Mouse (Mus musculus) NIH3T3 (cell line): ENCODE data around the gene Tspan17.

Experiments used
- DNase-seq: peaks from one replicate; pipeline ENCODE4 v3.0.0-alpha.2; 2012; ENCODE audit warnings: low read depth

The Tspan17 gene

DNA sequence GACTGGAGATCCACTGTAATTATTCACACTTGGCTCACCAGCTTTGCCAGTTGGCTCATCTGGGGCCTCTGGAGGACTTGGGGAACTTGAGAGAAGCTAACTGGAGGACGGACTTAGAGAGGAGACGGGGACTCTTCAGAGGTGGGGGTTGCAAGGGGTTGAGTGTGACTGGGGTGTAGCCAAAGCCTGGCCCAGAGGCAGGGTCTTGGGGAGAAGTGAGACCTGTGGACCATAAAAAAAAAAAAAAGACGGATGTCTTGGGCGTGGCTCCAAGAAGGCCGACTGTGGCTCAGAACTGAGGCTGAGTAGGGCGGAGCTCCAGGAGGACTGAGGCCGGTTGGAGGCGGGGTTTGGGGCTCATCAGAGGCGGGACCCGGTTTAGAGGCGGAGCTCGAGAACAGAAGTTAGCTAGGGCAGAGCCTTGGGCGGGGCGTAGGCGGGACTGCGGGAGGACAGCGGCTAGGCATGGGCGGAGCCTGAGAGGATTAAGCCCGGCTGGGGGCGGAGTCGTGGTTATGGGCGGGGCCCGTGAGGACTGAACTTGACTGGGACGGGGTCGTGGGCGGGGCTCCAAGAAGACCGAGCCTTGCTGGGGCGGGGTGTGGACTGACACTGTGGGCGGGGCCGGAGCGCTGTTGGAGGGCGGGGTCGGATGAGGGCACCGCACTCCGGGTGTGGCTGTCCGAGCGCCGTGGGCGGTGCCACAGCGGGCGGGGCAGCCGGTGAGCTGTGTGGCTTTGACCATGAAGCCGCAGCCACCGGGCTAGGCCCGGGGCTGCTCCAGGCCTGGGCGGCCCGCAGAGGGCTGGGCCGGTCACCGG is at the start of gene Tspan17:
Gene Tspan17 (plus strand): TSS at position 638 of the 821 bp plus-strand sequence.
- DNase-seq, result peak; percentile 99

- DNase-seq, result no peak
These were observed 43.1 kb upstream of the Tspan17 start for GRCm38 (mm10) chr13:54746110-54746509.

DNA sequence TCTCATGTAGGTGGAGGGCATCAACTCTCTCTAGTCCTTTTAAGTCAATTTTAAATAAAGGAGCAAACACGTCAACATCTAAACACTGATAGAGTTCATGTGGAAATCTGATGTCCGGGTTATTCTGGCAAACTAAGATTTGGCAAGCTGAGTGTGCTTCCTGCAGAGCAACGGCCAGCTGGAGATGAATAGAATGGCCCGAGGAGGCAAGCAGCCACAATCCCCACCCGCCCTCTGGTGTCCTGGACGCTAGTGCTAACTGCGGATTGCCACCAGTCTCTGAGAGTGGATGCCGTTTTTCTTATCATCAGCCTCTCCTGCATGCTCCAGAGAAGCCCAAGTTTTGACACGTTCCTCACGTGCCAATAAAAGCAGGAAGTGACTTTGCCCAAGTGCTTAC is 42.3 kb upstream of the Tspan17 start:
- DNase-seq, result no peak

DNA sequence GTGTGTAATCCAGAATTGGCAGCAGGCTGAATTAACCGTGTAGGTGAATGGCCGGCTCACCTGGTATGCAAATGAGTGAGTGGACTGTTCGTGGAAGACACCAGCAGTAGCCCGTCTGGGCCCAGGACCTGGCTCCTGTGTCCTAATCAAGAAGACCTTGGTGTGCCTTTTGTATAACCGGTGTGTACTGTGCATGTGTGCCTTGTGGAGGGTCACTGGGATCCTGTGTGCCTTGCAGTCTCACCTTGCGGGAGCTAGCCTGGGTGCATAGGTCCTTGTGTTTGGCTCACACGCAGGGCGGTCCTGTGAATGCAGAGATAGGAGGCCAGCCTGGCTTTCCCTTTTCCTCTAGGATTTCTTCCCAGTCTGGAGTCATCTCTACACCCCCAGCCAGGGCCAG is 41.0 kb upstream of the Tspan17 start:
- no peak for DNase-seq

DNA sequence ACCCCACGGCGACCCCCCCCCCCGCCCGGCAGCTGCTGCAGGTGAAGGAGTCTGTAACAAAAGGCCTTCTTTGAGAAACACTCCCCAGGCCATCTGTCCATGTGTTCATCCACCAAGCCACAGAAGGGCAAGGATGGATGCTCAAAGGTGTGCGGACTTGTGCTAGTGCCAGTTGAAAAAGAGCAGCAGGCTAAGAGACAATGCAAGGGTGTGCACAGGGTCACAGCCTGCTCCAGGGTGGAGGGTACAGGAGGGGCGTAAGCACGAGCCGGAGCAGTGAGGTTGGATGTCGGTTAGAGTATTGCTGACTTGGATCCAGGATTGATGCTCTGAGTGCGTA is 40.5 kb upstream of the Tspan17 start:
- DNase-seq, result no peak

GRCm38 (mm10) chr13:54749061-54749863 is 39.9 kb upstream of the Tspan17 start:
- DNase-seq, result no peak

DNA sequence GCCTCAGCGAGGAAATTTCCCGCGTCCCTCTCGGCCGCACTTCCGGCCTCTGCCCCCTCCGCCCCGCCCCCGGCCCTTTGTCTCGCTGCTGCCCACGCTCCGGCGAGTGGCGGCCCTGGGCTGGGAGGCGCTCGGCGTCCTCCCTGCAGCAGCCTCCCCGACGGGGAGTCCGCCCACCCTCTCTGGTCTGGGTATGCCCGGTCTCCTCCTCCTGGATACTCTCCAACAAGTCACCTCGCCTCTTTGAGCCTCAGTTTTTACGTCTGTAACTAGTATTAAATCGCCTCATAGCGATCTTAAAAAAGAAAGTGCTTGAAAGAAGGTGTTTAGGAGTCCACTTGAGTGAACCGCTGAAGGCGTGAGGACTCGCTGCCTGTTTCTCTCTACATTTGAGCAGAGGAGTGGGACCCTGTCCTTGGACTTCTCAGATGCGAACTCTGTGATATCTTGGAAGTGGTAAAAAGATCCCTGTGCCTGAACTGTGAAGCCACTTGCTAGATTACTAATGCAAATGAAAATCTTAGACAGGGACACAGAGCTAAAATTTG is 39.2 kb upstream of the Tspan17 start, which contains the start of gene Gprin1:
Gene Gprin1 (minus strand): TSS at position 11 of the 548 bp plus-strand sequence.
- DNase-seq, result no peak

GRCm38 (mm10) chr13:54750699-54751098 is 38.5 kb upstream of the Tspan17 start:
- DNase-seq, result peak; percentile 74

- DNase-seq, result no peak
These were observed 36.5 kb upstream of the Tspan17 start for GRCm38 (mm10) chr13:54752656-54753055.

- DNase-seq, result no peak
These were observed 35.4 kb upstream of the Tspan17 start for GRCm38 (mm10) chr13:54753733-54754132.

- DNase-seq, result peak; percentile 58
These were observed 34.8 kb upstream of the Tspan17 start for GRCm38 (mm10) chr13:54754169-54755080.

GRCm38 (mm10) chr13:54755201-54755830 is 33.9 kb upstream of the Tspan17 start:
- DNase-seq, result no peak

- no peak for DNase-seq
These were observed 32.9 kb upstream of the Tspan17 start for GRCm38 (mm10) chr13:54756156-54756712.

- DNase-seq, result peak; percentile 11
These were observed 31.9 kb upstream of the Tspan17 start for GRCm38 (mm10) chr13:54757093-54757830.

DNA sequence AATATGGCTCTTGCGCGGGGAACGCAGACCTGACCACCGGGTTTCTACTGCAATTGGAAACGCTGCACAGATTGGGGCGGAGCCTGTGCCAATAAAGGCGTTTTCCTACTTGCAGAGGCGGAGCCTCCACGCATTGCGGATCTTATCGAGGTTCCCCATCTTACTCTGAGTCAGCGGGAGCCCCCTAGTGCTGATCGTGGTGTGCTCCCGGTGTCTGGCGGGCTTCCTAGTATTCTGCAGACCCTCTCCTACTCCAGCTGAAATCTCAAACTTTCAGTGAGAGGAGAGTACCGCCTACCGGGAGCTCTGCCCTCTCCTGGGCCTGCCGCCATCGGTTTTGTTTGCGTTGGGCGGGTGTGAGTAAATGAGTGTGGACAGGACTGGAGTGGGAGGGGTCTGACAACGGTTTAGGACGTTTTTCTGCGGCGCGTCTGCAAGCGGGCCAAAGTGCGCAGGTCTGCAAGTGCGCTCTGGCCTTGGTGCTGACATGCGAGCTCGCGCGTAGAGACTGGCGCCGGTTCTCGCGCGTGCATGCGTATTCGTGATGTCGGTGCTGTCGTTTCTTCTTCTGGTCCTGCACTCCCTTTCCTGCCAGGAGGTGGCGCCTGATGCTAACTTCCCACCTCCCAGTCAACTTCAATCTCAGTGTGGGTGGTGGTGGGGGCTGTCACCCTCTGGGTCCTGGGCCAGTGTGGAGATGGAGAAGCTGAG is 31.0 kb upstream of the Tspan17 start:
- DNase-seq, result peak; percentile 85

DNA sequence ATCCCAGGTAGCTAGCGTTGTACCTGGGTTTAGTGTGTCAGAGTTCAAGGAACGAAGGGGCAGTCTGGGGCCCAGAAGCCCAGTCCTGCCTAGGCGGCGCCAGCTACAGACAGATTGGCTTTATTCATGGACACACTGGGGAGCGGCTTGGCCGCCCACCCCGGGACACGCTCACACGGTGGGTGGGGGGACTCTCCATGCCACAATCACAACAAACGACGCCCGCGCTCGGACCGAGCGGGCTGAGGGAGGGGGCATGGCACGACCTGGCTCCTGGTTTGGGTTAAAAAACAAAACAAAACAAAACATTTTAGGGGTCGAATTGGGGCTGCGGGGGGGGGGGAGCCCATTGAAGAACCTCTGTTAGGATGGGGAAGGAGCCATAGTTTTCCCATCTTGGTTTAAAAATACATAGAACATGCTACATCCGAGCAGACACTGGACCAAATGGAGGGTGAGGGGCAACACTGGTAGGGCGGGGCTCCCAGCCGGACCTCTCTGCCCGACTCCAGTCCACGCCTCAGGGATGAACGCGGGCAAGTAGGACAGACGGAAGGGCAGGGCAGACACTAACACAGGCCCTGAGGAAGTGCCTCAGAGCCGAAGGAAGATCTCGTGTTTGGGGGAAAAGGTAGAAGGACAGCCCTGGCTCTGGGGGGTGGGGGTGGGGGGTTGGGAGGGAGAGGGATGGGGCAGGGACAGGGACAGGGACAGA is 30.3 kb upstream of the Tspan17 start:
- no peak for DNase-seq

DNA sequence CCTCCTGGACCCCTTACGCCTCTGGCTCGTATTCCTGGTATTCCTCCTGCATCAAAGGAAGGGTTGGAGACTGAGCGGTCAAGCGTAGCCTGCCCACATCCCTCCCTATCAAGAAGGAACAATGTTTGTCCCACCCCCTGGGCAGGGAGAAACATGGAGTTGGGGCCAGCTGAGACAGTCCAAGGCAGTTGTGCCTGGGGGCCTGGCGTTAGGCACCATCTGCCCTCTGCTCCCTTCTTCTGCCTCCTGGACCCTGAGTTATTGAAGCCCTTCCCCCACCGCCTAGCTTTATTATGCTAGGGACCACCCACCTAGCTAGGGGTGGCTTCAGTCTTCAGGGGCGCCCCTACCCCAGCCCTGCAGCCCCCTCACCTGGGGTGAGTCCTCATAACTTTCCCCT is 29.7 kb upstream of the Tspan17 start:
- DNase-seq, result peak; percentile 32

DNA sequence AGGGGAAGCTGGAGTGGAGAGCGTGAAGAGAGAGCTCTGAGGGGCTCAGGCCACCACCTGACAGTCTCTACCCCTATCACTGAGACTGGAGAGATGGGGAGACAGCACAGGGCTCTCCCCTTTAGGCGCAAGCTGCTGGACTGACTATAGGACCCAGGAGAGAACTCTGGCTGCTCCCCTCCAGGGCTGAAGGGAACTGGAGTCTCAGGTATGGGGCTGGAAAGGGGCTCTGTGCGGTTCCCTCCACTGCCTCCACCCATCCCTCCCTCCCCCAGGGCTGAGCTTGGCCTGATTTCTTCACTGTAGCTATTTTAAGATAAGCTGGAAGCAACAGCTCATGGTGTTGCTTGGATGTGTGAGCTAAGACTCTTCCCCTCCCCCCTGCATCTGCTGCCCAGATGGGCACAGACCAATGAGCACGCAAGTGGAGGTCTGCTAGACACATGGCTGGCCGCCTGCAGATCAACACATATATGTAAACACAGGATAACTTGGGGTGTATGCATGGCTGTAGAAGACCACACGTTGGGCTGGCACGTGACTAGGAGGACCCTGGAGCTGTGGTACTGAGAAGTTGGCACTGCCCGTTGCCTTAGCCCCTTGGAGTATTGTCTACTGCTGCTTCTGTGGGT is 28.9 kb upstream of the Tspan17 start:
- DNase-seq, result peak; percentile 95
